Mouse (Mus musculus) c-Kit-positive CD71-negative TER-119-negative erythroid progenitor cells, embryonic 14.5 days (primary cell): ENCODE measurements around the gene Actl11.
A peak's percentile ranks its signal among the peaks of the same experiment; 100 is the strongest.

Experiments used
- DNase-seq: peaks from one replicate; pipeline ENCODE4 v3.0.0-alpha.2; 2013; ENCODE audit warnings: low read depth

The Actl11 gene

GRCm38 (mm10) chr9:107928169-107928568 lies at the start of gene Actl11:
Actl11 (plus strand) TSS chr9:107928469.
- no peak for DNase-seq

GRCm38 (mm10) chr9:107880411-107880810 lies 47.9 kb upstream of the Actl11 start:
- no peak for DNase-seq

- peak; percentile 84 for DNase-seq
These were observed 40.4 kb upstream of the Actl11 start, which contains the start of gene Mon1a for GRCm38 (mm10) chr9:107887804-107888266. Mon1a (plus strand) TSS chr9:107888151.

GRCm38 (mm10) chr9:107888267-107888850 lies 39.9 kb upstream of the Actl11 start:
- no peak for DNase-seq

DNA sequence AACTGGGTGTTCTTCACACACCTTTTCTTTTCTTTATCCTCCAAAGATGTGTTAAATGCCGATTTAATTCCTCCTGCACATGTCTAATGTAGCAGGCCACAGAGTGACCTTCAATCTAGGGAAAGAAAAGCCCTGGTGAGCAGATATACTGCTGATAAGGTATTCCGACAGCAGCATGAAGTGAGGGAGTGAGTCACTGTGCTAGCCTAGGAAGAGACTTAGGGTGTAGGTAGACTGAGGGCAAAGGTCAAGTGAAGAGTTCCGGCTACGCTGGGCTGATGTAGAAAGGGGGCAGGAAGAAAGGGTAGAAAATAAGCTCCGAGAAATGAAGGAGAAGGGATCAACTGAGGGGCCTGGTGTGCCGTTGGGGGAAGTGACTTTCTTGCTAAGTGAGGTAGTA lies 38.0 kb upstream of the Actl11 start:
- DNase-seq, result no peak

GRCm38 (mm10) chr9:107891023-107891422 lies 37.2 kb upstream of the Actl11 start:
- no peak for DNase-seq

DNA sequence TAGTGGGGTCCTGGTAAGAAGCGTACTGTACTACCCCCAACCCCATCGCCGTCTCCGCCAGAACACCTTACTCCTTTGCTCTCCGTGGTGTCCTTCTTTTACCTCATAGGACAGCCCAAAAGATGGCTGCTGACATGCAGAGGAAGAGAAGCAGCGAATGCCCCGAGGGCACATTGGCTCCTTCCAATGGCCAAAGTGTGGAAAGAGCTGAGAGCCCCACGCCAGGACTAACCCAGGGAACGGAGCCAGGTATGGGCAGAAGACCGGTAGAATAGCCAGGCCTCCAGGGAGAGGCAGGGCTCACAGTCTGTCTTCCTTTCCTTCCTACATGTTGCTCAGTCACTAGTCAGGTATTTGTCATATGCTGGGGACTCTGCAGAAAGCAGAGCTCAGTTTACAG lies 29.7 kb upstream of the Actl11 start:
- DNase-seq, result no peak

DNA sequence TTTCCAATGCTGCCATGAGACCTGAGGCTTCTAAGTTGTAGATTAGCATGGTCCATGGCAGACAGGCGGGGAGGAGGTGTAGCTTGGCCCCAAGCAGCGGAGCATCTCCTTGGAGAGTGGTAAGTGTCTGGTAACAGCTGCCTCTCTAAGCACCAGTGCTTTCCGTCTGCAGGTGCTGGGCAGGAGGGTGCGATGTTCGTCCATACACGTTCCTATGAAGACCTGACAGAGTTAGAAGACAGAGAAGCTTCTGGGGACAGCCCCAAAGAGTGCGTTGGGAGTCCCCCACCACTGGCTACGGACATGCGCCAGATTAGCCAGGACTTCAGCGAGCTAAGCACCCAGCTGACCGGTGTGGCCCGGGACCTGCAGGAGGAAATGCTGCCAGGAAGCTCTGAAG lies 28.4 kb upstream of the Actl11 start:
- no peak for DNase-seq

DNA sequence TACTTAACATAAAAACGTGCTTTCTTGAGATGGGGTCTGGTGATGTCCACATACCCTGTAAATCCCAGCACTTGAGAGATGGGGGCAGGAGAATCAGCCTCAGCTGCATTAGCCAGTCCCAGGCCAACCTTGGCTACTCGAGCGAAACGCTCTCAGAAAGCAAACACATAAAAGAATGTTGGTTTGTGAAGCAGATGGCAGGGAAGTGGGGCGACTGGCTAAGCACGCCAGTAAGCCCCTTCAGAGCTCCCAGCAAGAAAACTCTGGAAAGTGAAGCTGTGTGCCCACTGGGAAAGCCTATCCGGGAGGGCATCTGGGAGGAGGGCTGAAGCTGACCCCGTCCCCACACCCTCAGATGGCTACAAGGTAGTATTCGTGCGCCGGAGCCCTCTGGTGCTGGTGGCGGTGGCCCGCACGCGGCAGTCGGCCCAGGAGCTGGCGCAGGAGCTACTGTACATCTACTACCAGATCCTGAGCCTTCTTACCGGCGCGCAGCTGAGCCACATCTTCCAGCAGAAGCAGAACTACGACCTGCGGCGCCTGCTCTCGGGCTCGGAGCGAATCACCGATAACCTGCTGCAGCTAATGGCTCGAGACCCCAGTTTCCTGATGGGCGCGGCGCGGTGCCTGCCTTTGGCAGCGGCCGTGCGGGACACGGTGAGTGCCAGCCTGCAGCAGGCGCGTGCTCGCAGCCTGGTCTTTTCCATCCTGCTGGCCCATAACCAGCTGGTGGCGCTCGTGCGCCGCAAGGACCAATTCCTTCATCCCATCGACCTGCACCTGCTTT lies 27.2 kb upstream of the Actl11 start:
- peak; percentile 55 for DNase-seq

DNA sequence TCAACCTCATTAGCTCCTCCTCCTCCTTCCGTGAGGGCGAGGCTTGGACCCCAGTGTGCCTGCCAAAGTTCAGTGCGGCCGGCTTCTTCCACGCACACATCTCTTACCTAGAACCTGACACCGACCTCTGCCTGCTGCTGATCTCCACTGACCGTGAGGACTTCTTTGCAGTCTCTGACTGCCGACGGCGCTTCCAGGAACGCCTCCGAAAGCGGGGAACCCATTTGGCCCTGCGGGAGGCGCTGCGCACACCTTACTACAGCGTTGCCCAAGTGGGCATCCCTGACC lies 26.7 kb upstream of the Actl11 start:
- DNase-seq, result no peak

DNA sequence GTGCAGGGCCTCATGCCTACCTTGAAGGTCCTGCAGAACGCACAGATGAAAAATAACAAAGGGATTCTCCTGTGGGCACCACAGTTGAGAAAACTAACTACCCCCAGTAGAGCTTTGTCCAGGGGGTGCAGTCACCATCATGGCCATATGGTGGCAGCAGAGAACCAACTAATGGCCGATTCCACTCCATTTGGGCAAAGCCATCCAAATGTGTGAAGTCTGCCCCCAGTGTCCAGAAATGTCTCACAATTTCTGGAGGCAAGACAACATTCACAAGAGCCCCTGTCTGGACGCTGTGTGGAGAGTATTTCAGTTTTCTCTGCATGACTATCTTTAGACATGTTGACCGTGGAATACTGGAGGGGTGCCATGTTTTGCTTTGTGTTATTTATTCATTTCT lies 23.5 kb upstream of the Actl11 start:
- peak; percentile 96 for DNase-seq

DNA sequence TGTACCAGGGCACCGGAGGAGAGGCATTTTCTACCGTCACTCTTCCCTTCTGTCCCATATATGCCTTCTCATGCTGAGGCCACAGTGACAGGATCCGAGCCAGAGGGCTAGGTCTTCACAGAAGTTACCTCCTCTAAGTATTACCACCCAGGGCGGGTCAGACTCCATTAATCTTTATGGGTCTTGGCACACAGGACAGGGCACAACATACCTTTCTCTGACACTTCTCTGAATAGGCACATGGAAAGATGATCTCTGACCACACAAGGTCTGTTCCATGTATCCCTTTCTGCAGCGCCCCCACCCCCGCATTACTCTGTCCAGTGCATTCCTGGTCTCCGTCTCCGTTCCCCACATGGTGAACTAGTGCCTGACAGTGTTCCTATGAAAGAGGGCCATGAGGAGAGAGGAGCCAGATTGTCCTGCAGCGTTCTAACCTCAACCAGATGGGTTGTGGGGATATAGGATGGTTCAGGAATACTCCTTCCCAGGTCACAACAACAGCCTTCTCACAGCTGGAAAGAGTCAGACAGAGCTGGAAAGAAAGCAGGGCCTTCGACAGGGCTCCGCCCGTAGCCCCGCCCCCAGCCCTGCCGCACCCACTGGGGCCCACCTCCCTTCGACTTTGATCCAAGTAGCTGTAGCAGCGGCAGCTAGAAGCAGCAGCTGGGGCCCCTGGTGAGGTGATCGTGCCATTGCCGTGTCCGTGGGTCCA lies 21.9 kb upstream of the Actl11 start, which contains the start of gene Mst1r:
Gene Mst1r (plus strand): TSS at position 622 of the 715 bp plus-strand sequence.
- peak; percentile 26 for DNase-seq

DNA sequence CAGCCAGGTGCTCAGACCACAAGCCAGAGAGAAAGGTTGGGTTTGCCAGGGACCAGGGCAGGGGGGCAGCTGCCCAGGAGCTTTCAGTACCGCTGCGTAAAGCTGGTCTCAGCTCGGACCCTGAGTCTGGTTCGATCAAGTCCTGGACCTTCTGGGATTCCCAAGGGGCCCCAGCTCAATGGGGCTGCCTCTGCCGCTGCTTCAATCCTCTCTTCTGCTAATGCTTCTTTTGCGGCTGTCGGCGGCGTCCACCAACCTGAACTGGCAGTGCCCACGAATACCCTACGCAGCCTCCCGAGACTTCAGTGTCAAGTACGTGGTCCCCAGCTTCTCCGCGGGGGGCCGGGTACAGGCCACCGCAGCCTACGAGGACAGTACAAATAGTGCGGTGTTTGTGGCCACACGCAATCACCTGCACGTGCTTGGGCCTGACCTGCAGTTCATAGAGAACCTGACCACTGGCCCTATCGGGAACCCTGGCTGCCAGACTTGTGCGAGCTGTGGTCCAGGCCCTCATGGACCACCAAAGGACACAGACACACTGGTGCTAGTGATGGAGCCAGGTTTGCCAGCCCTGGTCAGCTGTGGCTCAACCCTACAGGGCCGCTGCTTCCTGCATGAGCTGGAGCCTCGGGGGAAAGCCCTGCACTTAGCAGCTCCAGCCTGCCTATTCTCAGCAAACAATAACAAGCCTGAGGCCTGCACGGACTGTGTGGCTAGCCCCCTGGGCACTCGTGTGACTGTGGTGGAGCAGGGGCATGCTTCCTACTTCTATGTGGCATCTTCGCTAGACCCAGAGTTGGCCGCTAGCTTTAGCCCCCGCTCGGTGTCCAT lies 21.1 kb upstream of the Actl11 start:
- DNase-seq, result no peak

DNA sequence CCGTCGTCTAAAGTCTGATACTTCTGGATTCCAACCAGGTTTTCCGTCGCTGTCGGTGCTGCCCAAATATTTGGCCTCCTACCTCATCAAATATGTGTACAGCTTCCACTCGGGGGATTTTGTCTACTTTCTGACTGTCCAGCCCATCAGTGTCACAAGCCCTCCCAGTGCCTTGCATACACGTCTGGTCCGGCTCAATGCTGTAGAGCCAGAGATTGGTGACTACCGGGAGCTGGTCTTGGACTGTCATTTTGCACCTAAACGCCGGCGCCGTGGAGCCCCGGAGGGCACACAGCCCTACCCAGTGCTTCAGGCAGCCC lies 20.5 kb upstream of the Actl11 start:
- no peak for DNase-seq

DNA sequence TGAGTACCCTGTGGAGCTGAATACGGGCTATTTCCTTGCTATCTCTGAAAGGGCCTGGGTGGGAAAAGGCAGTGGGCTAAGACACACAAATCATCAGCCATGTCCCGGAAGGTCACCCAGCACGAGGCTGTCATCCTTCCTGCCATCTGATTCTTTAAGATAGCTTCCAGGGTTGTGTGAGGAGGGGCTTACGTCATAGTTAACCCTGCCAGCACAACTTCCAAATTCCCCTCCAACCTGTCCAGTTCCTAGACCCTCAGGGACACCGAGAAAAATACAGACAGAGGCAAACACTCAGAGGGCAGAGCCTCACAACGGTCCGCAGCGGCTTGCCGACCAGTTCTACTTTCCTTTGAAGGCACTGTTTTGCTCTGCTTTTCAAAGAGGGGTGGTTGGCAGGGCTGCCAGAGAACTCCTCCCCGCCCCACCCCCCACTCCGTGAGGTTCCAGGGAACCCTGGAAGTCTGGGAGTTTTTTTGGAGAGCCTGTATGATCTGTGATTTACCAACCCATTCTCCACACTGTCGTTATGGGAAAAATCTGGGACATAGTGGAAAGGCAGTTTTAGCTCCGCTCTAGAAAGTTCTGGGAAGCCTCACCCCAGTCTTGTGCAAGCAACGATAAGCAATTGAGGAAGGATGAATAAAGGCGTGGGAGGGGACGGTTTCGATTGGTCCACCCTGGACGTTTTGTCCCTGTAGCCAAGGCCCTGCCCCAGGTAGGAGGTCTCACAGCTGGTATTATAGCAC lies 19.7 kb upstream of the Actl11 start:
- no peak for DNase-seq

- no peak for DNase-seq
These were observed 18.1 kb upstream of the Actl11 start for GRCm38 (mm10) chr9:107910025-107910769.

- no peak for DNase-seq
These were observed 13.4 kb upstream of the Actl11 start for GRCm38 (mm10) chr9:107914764-107915420.

DNA sequence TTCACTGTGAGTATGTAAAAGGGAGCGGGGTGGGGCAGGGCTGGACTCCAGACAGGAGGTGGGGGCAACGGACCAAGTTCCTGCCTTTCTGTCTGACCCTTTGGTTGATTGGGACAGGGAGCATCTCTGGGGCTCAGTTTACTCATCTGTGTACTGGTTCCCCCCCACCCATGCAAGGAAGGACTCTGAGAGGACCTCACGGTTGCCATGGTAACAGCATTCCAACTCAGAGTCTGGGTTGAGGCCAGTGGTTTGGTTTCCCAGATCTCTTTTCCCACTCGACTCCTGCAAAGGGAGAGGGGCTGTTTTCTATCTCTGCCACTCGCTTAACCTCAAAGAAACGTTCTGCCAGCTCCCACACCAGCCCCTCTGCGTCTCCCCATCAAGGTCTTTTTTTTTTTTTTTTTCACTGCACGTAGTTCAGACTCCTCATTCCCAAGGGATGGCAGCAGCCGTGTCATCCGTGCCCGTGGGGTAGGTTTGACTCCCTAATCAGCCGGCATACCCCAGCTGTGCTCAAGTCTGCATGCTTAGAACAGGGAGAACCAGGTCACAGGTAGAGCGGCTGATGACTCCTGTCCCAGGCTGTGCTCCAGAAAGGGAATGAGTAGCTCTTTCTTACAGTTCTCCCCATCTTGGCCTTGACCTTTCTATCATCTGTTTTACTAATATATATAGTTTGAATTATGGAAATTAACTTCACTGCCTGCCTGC lies 10.2 kb upstream of the Actl11 start:
- no peak for DNase-seq

GRCm38 (mm10) chr9:107918884-107919283 lies 9.4 kb upstream of the Actl11 start:
- no peak for DNase-seq

DNA sequence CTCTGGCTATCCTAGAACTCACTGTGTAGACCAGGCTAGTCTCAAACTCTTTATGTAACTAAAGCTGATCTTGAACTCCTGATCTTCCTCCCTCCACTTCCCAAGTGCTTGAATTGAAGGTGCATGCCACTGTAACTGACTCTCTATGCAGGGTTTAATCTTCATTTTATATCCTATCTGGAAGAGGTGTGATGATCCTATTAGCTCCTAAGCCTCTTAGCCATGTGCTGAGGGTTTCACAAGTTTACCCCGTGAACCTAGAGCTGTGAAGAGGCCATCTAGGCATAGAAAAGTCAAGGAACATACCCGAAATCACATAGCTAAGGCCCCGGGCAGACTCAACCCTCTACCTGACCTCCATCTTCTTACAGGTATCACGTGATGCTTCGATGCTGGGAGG lies 8.8 kb upstream of the Actl11 start:
- no peak for DNase-seq
